Mouse (Mus musculus): ENCODE results near the gene Fam161a.

GRCm38 (mm10) chr11:22969486-22969885, 37.8 kb upstream of the Fam161a start:
- no peak for TF ChIP-seq POLR2A (IDR thresholded peaks at IDR 0.05; ENCODE audit: borderline replicate concordance, insufficient read depth, low read length)
- no peak for TF ChIP-seq CTCF (IDR thresholded peaks at IDR 0.05; ENCODE audit: borderline replicate concordance, insufficient read depth, low read depth, low read length)
